Mouse (Mus musculus) heart, postnatal 25 days (tissue): Measurements from ENCODE around the gene Gad1. TPM values are rescaled to one million over a fixed set of nuclear protein-coding genes. Genes with fewer than 3 reads are reported as not detected.

ENCODE experiments used
- DNase-seq: peaks from one replicate; pipeline ENCODE4 v3.0.0; 2022; ENCODE audit warnings: low spot score
- intact Hi-C: fragments of 180-260 bp; cut with DNase I; formaldehyde crosslinking; loops from one replicate; pipeline ENCODE4 v1.15.1; 2025
- total RNA-seq, 2 experiments: library from RNA; stranded (reverse); gene quantifications; 2 replicates each; pipeline ENCODE4 v1.2.3; 2021

The Gad1 gene
- total RNA-seq, 2 experiments from 2014 or later = 0.13 to 0.36 TPM

- no peak for DNase-seq
- intact Hi-C loops = no loop called here
Observed at GRCm38 (mm10) chr2:70563721-70564645, 11.1 kb downstream of the Gad1 start.

GRCm38 (mm10) chr2:70564646-70565315 is 11.9 kb downstream of the Gad1 start:
- DNase-seq = no peak
- intact Hi-C loops = no loop called here

- no peak for DNase-seq
- intact Hi-C loops = no loop called here
Observed at GRCm38 (mm10) chr2:70565651-70566602, 13.1 kb downstream of the Gad1 start.

- DNase-seq = no peak
- intact Hi-C loops = no loop called here
Observed at GRCm38 (mm10) chr2:70566603-70566981, 13.7 kb downstream of the Gad1 start.

- DNase-seq = no peak
- intact Hi-C loops = no loop called here
Observed at GRCm38 (mm10) chr2:70567071-70567681, 14.3 kb downstream of the Gad1 start.

GRCm38 (mm10) chr2:70567682-70568077 is 14.8 kb downstream of the Gad1 start:
- DNase-seq = no peak
- intact Hi-C loops = no loop called here

GRCm38 (mm10) chr2:70568198-70568941 is 15.5 kb downstream of the Gad1 start:
- intact Hi-C loops = no loop called here

GRCm38 (mm10) chr2:70571698-70572097 is 18.8 kb downstream of the Gad1 start:
- intact Hi-C loops = no loop called here
- DNase-seq = no peak

More at GRCm38 (mm10) chr2:70568198-70568941, 15.5 kb downstream of the Gad1 start:
- no peak for DNase-seq

GRCm38 (mm10) chr2:70572251-70572650 is 19.4 kb downstream of the Gad1 start:
- DNase-seq = no peak
- intact Hi-C loops = no loop called here

- intact Hi-C loops = no loop called here
- no peak for DNase-seq
Observed at GRCm38 (mm10) chr2:70573544-70574210, 20.8 kb downstream of the Gad1 start.

GRCm38 (mm10) chr2:70588200-70588599 is 35.3 kb downstream of the Gad1 start:
- intact Hi-C loops = no loop called here
- DNase-seq = no peak

- intact Hi-C loops = no loop called here
- DNase-seq = no peak
Observed at GRCm38 (mm10) chr2:70592432-70592831, 39.6 kb downstream of the Gad1 start.

GRCm38 (mm10) chr2:70593670-70594069 is 40.8 kb downstream of the Gad1 start:
- intact Hi-C loops = no loop called here
- DNase-seq = no peak

GRCm38 (mm10) chr2:70595896-70596295 is 43.0 kb downstream of the Gad1 start:
- intact Hi-C loops = no loop called here
- DNase-seq = no peak

GRCm38 (mm10) chr2:70609769-70610168 is 56.9 kb downstream of the Gad1 start:
- intact Hi-C loops = no loop called here
- DNase-seq = no peak

- no peak for DNase-seq
- intact Hi-C loops = no loop called here
Observed at GRCm38 (mm10) chr2:70614745-70615351, 62.0 kb downstream of the Gad1 start.

GRCm38 (mm10) chr2:70616076-70616475 is 63.2 kb downstream of the Gad1 start:
- DNase-seq = no peak
- intact Hi-C loops = no loop called here

GRCm38 (mm10) chr2:70616617-70617016 is 63.7 kb downstream of the Gad1 start:
- intact Hi-C loops = no loop called here
- DNase-seq = no peak
